In genomic region chr4:76901692-76902091, GRCm38 (mm10) we compare ENCODE assay signal across 31 mouse cellular contexts.
DNase-seq lines count a peak whose midpoint lies in the region; ATAC-seq and TF ChIP-seq lines count a peak whose summit lies in the region.
"Had no signal": no experiment of that assay in that cellular context is flagged by ENCODE, and none has a peak within 500 bp of the region (broad histone marks: within the 10 kb centered on the region; RNA-seq: fewer than 3 reads in every experiment).

No protein-coding gene starts in this region.

- H3K4me2 ChIP-seq in kidney, embryonic 15.5 days, result no peak overlapping the region
- H3K4me2 ChIP-seq in midbrain, postnatal 0 days (ENCODE audit: low read depth, low read length, poor library complexity, severe bottlenecking), result no peak overlapping the region
- H3K4me2 ChIP-seq in intestine, postnatal 0 days (replicated peaks; ENCODE audit: low read depth), result no peak overlapping the region
- H3K4me2 ChIP-seq: forebrain, embryonic 12.5 days; heart, embryonic 15.5 days; hindbrain, embryonic 12.5 days; limb, embryonic 15.5 days; liver, embryonic 13.5 days; midbrain, embryonic 11.5 days had no signal

- H3K9ac ChIP-seq in kidney, embryonic 15.5 days, result no peak overlapping the region
- no peak overlapping the region for H3K9ac ChIP-seq in midbrain, postnatal 0 days (replicated peaks; ENCODE audit: low read length, poor library complexity, severe bottlenecking)
- no peak overlapping the region for H3K9ac ChIP-seq in intestine, postnatal 0 days (ENCODE audit: low read depth, low read length)
- H3K9ac ChIP-seq: forebrain, embryonic 12.5 days; heart, embryonic 15.5 days; hindbrain, embryonic 12.5 days; limb, embryonic 15.5 days; liver, embryonic 13.5 days had no signal

- H3K36me3 ChIP-seq in kidney, embryonic 15.5 days, result no peaks in the 10 kb centered on the region
- H3K36me3 ChIP-seq in midbrain, embryonic 10.5 days, result no peaks in the 10 kb centered on the region
- H3K36me3 ChIP-seq in midbrain, postnatal 0 days (ENCODE audit: insufficient read depth, low read length), result no peaks in the 10 kb centered on the region
- H3K36me3 ChIP-seq in intestine, postnatal 0 days (ENCODE audit: control insufficient read depth, insufficient read depth), result no peaks in the 10 kb centered on the region
- H3K36me3 ChIP-seq: forebrain, embryonic 12.5 days; heart, embryonic 10.5 days; heart, embryonic 15.5 days; hindbrain, embryonic 12.5 days; limb, embryonic 10.5 days; limb, embryonic 15.5 days; liver, embryonic 13.5 days had no signal

- H3K4me1 ChIP-seq in kidney, embryonic 15.5 days, result 0 out of 2 replicates have a peak, but pooled peaks cover 3% of the 10 kb centered on the region
- peaks cover 8% of the 10 kb centered on the region; the same call in 1 of the 2 replicates for H3K4me1 ChIP-seq in midbrain, embryonic 10.5 days
- H3K4me1 ChIP-seq in midbrain, postnatal 0 days (ENCODE audit: insufficient read depth, low read length), result no peaks in the 10 kb centered on the region
- no peaks in the 10 kb centered on the region for H3K4me1 ChIP-seq in intestine, postnatal 0 days (replicated peaks; ENCODE audit: control insufficient read depth, insufficient read depth, low read length)
- H3K4me1 ChIP-seq: forebrain, embryonic 12.5 days; heart, embryonic 10.5 days; heart, embryonic 15.5 days; hindbrain, embryonic 12.5 days; limb, embryonic 10.5 days; limb, embryonic 15.5 days; liver, embryonic 13.5 days had no signal

- WGBS in kidney, embryonic 15.5 days, result 19% methylated on average over 1 of the region's 1 CpGs
- WGBS in midbrain, embryonic 10.5 days, result 8% methylated on average over 1 of the region's 1 CpGs
- 39% methylated on average over 1 of the region's 1 CpGs for WGBS in midbrain, postnatal 0 days
- 35% methylated on average over 1 of the region's 1 CpGs for WGBS in intestine, postnatal 0 days

- no peak for DNase-seq in kidney, postnatal 36 days
- DNase-seq in midbrain, embryonic 10.5 days (ENCODE audit: low spot score), result peak; percentile 12
- no peak for DNase-seq in midbrain, postnatal 0 days (ENCODE audit: low spot score)
- no peak for DNase-seq in urinary bladder, postnatal 14 days (ENCODE audit: low spot score)
- DNase-seq in layer of hippocampus, adult 9-10 months (ENCODE audit: low spot score), result no peak
- DNase-seq: adrenal gland, adult 8-10 months; B cell, adult 2 months; cerebellum, adult 2 months; cerebellum, postnatal 14 days; gastrocnemius, postnatal 14 days; kidney, adult 2 months; layer of hippocampus, adult 9-11 months; liver, embryonic 13.5 days; lung, adult 18-20 months; lung, postnatal 10 days; right cerebral cortex, adult 18-20 months; spleen, adult 18-20 months; thymus, postnatal 14 days had no signal

- H3K27ac ChIP-seq in kidney, embryonic 15.5 days, result no peak overlapping the region
- H3K27ac ChIP-seq in midbrain, embryonic 10.5 days (replicated peaks), result no peak overlapping the region
- H3K27ac ChIP-seq in midbrain, postnatal 0 days (ENCODE audit: low read depth, low read length), result no peak overlapping the region
- no peak overlapping the region for H3K27ac ChIP-seq in intestine, postnatal 0 days (ENCODE audit: low read depth, low read length)
- H3K27ac ChIP-seq: forebrain, embryonic 12.5 days; heart, embryonic 10.5 days; heart, embryonic 15.5 days; hindbrain, embryonic 12.5 days; limb, embryonic 10.5 days; limb, embryonic 15.5 days; liver, embryonic 13.5 days had no signal

- TF ChIP-seq CTCF in midbrain, postnatal 0 days (IDR thresholded peaks at IDR 0.05), result no peak
- 0 out of 2 replicates have a peak, but pooled peaks have one; percentile 9 for TF ChIP-seq CTCF in intestine, postnatal 0 days (IDR thresholded peaks at IDR 0.05; ENCODE audit: low read depth)

- no peaks in the 10 kb centered on the region for H3K27me3 ChIP-seq in kidney, embryonic 15.5 days
- H3K27me3 ChIP-seq in midbrain, embryonic 10.5 days (ENCODE audit: low read depth, poor library complexity, severe bottlenecking), result no peaks in the 10 kb centered on the region
- H3K27me3 ChIP-seq in midbrain, postnatal 0 days (ENCODE audit: insufficient read depth, low read length), result no peaks in the 10 kb centered on the region
- no peaks in the 10 kb centered on the region for H3K27me3 ChIP-seq in intestine, postnatal 0 days (replicated peaks; ENCODE audit: control insufficient read depth, insufficient read depth, low read length)
- H3K27me3 ChIP-seq: CH12.LX; forebrain, embryonic 12.5 days; heart, embryonic 15.5 days; hindbrain, embryonic 12.5 days; limb, embryonic 15.5 days; liver, embryonic 13.5 days had no signal

- no peak overlapping the region for H3K4me3 ChIP-seq in kidney, embryonic 15.5 days (replicated peaks)
- H3K4me3 ChIP-seq in midbrain, embryonic 10.5 days, result no peak overlapping the region
- no peak overlapping the region for H3K4me3 ChIP-seq in midbrain, postnatal 0 days (ENCODE audit: low read depth, low read length)
- no peak overlapping the region for H3K4me3 ChIP-seq in intestine, postnatal 0 days (ENCODE audit: low read depth, low read length)
- H3K4me3 ChIP-seq: erythroblast, embryonic 14.5 days; forebrain, embryonic 12.5 days; heart, embryonic 10.5 days; heart, embryonic 15.5 days; hindbrain, embryonic 12.5 days; limb, embryonic 10.5 days; limb, embryonic 15.5 days; liver, embryonic 13.5 days; myocyte had no signal

- ATAC-seq in kidney, embryonic 15.5 days (replicated peaks; ENCODE audit: low FRiP score), result 0 out of 2 replicates have a peak, but pooled peaks have one; percentile 49
- no peak for ATAC-seq in midbrain, postnatal 0 days (ENCODE audit: low FRiP score)
- ATAC-seq in intestine, postnatal 0 days, result no peak
- ATAC-seq: midbrain, embryonic 16.5 days had no signal

- H3K9me3 ChIP-seq in kidney, embryonic 15.5 days (replicated peaks), result no peaks in the 10 kb centered on the region
- no peaks in the 10 kb centered on the region for H3K9me3 ChIP-seq in midbrain, embryonic 10.5 days (replicated peaks)
- no peaks in the 10 kb centered on the region for H3K9me3 ChIP-seq in midbrain, postnatal 0 days (ENCODE audit: low read length)
- no peaks in the 10 kb centered on the region for H3K9me3 ChIP-seq in intestine, postnatal 0 days (ENCODE audit: control insufficient read depth)
- H3K9me3 ChIP-seq: forebrain, embryonic 12.5 days; heart, embryonic 10.5 days; heart, embryonic 15.5 days; hindbrain, embryonic 12.5 days; limb, embryonic 10.5 days; limb, embryonic 15.5 days; liver, embryonic 13.5 days had no signal
